Mouse (Mus musculus) MEL (cell line): ENCODE results near the gene Gm10309. TPM values are rescaled to one million over a fixed set of nuclear protein-coding genes. Genes with fewer than 3 reads are reported as not detected.

Experiments
- DNase-seq: peaks from one replicate; pipeline ENCODE4 v3.0.0; 2011; ENCODE audit warnings: low read depth, low spot score
- H3K27ac ChIP-seq: 2 replicates; pipeline ENCODE4 v1.5.1; 2012; ENCODE audit warnings: low read depth, mild to moderate bottlenecking, control low read depth, low read length, moderate library complexity; ENCODE audit not compliant: control insufficient read depth
- H3K27me3 ChIP-seq, 2 experiments: fragments of 150-350 bp in 1 of 2; sonication (generic) in 1 of 2; 2 replicates each; pipeline ENCODE4 v1.6.1; 2012; ENCODE audit warnings: low read length in 2 of 2, mild to moderate bottlenecking in 2 of 2, improper control_type of control experiment in 1 of 2, moderate library complexity in 1 of 2; ENCODE audit not compliant: insufficient read depth in 2 of 2, control insufficient read depth in 1 of 2
- H3K36me3 ChIP-seq, 2 experiments: 2 replicates each; pipeline ENCODE4 v1.6.1; 2012 to 2014; ENCODE audit warnings: low read length in 2 of 2, improper control_type of control experiment in 1 of 2, inconsistent platforms in 1 of 2, mild to moderate bottlenecking in 1 of 2; ENCODE audit not compliant: insufficient read depth in 2 of 2, control insufficient read depth in 1 of 2
- H3K4me1 ChIP-seq, 2 experiments: fragments of 150-350 bp in 1 of 2; sonication (generic) in 1 of 2; 2 replicates each; pipeline ENCODE4 v1.6.1; 2012; ENCODE audit warnings: low read length in 2 of 2, improper control_type of control experiment in 1 of 2, mild to moderate bottlenecking in 1 of 2; ENCODE audit not compliant: insufficient read depth in 2 of 2, control insufficient read depth in 1 of 2
- H3K4me3 ChIP-seq, 2 experiments: fragments of 150-350 bp in 1 of 2; sonication (generic) in 1 of 2; 2 replicates each; pipeline ENCODE4 v1.5.1; 2012; ENCODE audit warnings: low read depth in 2 of 2, low read length in 2 of 2, mild to moderate bottlenecking in 2 of 2, moderate library complexity in 2 of 2, control low read depth in 1 of 2, improper control_type of control experiment in 1 of 2; ENCODE audit not compliant: control insufficient read depth in 1 of 2, insufficient read depth in 1 of 2
- H3K79me2 ChIP-seq: 2 replicates; pipeline ENCODE4 v1.6.1; 2012; ENCODE audit warnings: mild to moderate bottlenecking, low read length, moderate library complexity; ENCODE audit not compliant: control insufficient read depth, poor library complexity, insufficient read depth
- H3K9ac ChIP-seq: 2 replicates; pipeline ENCODE4 v1.6.1; 2012; ENCODE audit warnings: low read depth, mild to moderate bottlenecking, control low read depth, low read length, moderate library complexity; ENCODE audit not compliant: control insufficient read depth, poor library complexity, severe bottlenecking
- H3K9me3 ChIP-seq: fragments of 150-350 bp; sonication (generic); replicated peaks from 2 replicates; pipeline ENCODE4 v1.6.1; 2012; ENCODE audit warnings: mild to moderate bottlenecking, low read length, improper control_type of control experiment, moderate library complexity; ENCODE audit not compliant: insufficient read depth
- BHLHE40 ChIP-seq: IDR thresholded peaks from 2 replicates; pipeline ENCODE4 v1.6.1; 2012; ENCODE audit warnings: low read depth, mild to moderate bottlenecking, inconsistent platforms, low read length, improper control_type of control experiment, borderline replicate concordance
- CHD1 ChIP-seq: IDR thresholded peaks from 2 replicates; pipeline ENCODE4 v1.6.1; 2012; ENCODE audit warnings: low read depth, mild to moderate bottlenecking, inconsistent platforms, low read length, improper control_type of control experiment
- CHD2 ChIP-seq: IDR thresholded peaks from 2 replicates; pipeline ENCODE4 v1.6.1; 2011; ENCODE audit warnings: low read length, improper control_type of control experiment
- CTCF ChIP-seq, 3 experiments: IDR thresholded peaks in 2 of 3; conservative IDR thresholded peaks in 1 of 3; 2 replicates each; pipeline ENCODE4 v1.5.1; 2011 to 2012; ENCODE audit warnings: low read length in 3 of 3, low read depth in 2 of 3, mild to moderate bottlenecking in 2 of 3, improper control_type of control experiment in 1 of 3, inconsistent platforms in 1 of 3, mixed read lengths in 1 of 3, moderate library complexity in 1 of 3; ENCODE audit not compliant: control insufficient read depth in 1 of 3, insufficient read depth in 1 of 3, poor library complexity in 1 of 3, severe bottlenecking in 1 of 3
- E2F4 ChIP-seq: IDR thresholded peaks from 2 replicates; pipeline ENCODE4 v1.6.1; 2011; ENCODE audit warnings: low read depth, low read length, improper control_type of control experiment, borderline replicate concordance
- ETS1 ChIP-seq: IDR thresholded peaks from 2 replicates; pipeline ENCODE4 v1.6.1; 2012; ENCODE audit warnings: low read depth, mild to moderate bottlenecking, inconsistent platforms, low read length, improper control_type of control experiment, moderate library complexity
- GABPA ChIP-seq: IDR thresholded peaks from 2 replicates; pipeline ENCODE4 v1.6.1; 2012; ENCODE audit warnings: low read depth, mild to moderate bottlenecking, inconsistent platforms, low read length, improper control_type of control experiment, moderate library complexity
- GATA1 ChIP-seq: IDR thresholded peaks from 2 replicates; pipeline ENCODE4 v1.6.1; 2011; ENCODE audit warnings: low read depth, low read length, improper control_type of control experiment
- JUND ChIP-seq: IDR thresholded peaks from 2 replicates; pipeline ENCODE4 v1.6.1; 2011; ENCODE audit warnings: low read depth, mild to moderate bottlenecking, improper control_type of control experiment, low read length
- MAZ ChIP-seq: IDR thresholded peaks from 2 replicates; pipeline ENCODE4 v1.6.1; 2012; ENCODE audit warnings: low read depth, mild to moderate bottlenecking, inconsistent platforms, low read length, improper control_type of control experiment
- MEF2A ChIP-seq: IDR thresholded peaks from 2 replicates; pipeline ENCODE4 v1.6.1; 2014; ENCODE audit warnings: low read depth, mild to moderate bottlenecking, inconsistent platforms, low read length, improper control_type of control experiment; ENCODE audit not compliant: poor library complexity, insufficient replicate concordance, severe bottlenecking; ENCODE audit errors: extremely low read depth
- MYB ChIP-seq: IDR thresholded peaks from 2 replicates; pipeline ENCODE4 v1.6.1; 2011; ENCODE audit warnings: mild to moderate bottlenecking, low read depth, low read length, improper control_type of control experiment
- MYC ChIP-seq: IDR thresholded peaks from 2 replicates; pipeline ENCODE4 v1.6.1; 2011; ENCODE audit warnings: low read depth, mild to moderate bottlenecking, low read length, improper control_type of control experiment, moderate library complexity
- NELFE ChIP-seq: IDR thresholded peaks from 2 replicates; pipeline ENCODE4 v1.6.1; 2011; ENCODE audit warnings: low read depth, low read length, improper control_type of control experiment
- NRF1 ChIP-seq: IDR thresholded peaks from 2 replicates; pipeline ENCODE4 v1.6.1; 2014; ENCODE audit warnings: low read depth, mild to moderate bottlenecking, inconsistent platforms, low read length, improper control_type of control experiment, moderate library complexity; ENCODE audit not compliant: poor library complexity, insufficient read depth, severe bottlenecking
- POLR2A ChIP-seq, 2 experiments: IDR thresholded peaks; 2 replicates each; pipeline ENCODE4 v1.6.1; 2011 to 2012; ENCODE audit warnings: low read length in 2 of 2, mild to moderate bottlenecking in 2 of 2, control low read depth in 1 of 2, improper control_type of control experiment in 1 of 2, low read depth in 1 of 2, moderate library complexity in 1 of 2; ENCODE audit not compliant: control insufficient read depth in 1 of 2, insufficient read depth in 1 of 2, poor library complexity in 1 of 2
- POLR2AphosphoS2 ChIP-seq: IDR thresholded peaks from 2 replicates; pipeline ENCODE4 v1.6.1; 2011; ENCODE audit warnings: low read length, improper control_type of control experiment
- POLR2AphosphoS5 ChIP-seq: IDR thresholded peaks from 2 replicates; pipeline ENCODE4 v1.6.1; 2012; ENCODE audit warnings: low read depth, borderline replicate concordance, mild to moderate bottlenecking, inconsistent platforms, low read length, moderate library complexity, mixed read lengths
- RAD21 ChIP-seq: IDR thresholded peaks from 2 replicates; pipeline ENCODE4 v1.6.1; 2011; ENCODE audit warnings: mild to moderate bottlenecking, low read depth, low read length, improper control_type of control experiment
- SMC3 ChIP-seq: IDR thresholded peaks from 2 replicates; pipeline ENCODE4 v1.6.1; 2011; ENCODE audit warnings: low read depth, low read length, improper control_type of control experiment
- TAL1 ChIP-seq: IDR thresholded peaks from 2 replicates; pipeline ENCODE4 v1.6.1; 2012; ENCODE audit warnings: mild to moderate bottlenecking, inconsistent platforms, low read length, moderate library complexity, mixed read lengths
- TBP ChIP-seq: IDR thresholded peaks from 2 replicates; pipeline ENCODE4 v1.8.0; 2011; ENCODE audit warnings: low read depth, low read length, improper control_type of control experiment
- TCF12 ChIP-seq: IDR thresholded peaks from 2 replicates; pipeline ENCODE4 v1.6.1; 2014; ENCODE audit warnings: low read depth, mild to moderate bottlenecking, inconsistent platforms, low read length, improper control_type of control experiment, moderate library complexity
- UBTF ChIP-seq: IDR thresholded peaks from 2 replicates; pipeline ENCODE4 v1.6.1; 2012; ENCODE audit warnings: low read depth, mild to moderate bottlenecking, inconsistent platforms, low read length, improper control_type of control experiment, moderate library complexity, borderline replicate concordance; ENCODE audit not compliant: insufficient read depth
- ZMIZ1 ChIP-seq: IDR thresholded peaks from 2 replicates; pipeline ENCODE4 v1.6.1; 2012; ENCODE audit warnings: low read depth, mild to moderate bottlenecking, inconsistent platforms, low read length, improper control_type of control experiment, moderate library complexity
- ZNF384 ChIP-seq: IDR thresholded peaks from 2 replicates; pipeline ENCODE4 v1.6.1; 2012; ENCODE audit warnings: low read depth, mild to moderate bottlenecking, inconsistent platforms, low read length, improper control_type of control experiment
- polyA plus RNA-seq, 2 experiments: library from polyadenylated mRNA; stranded (reverse) in 1 of 2; unstranded in 1 of 2; fragments of >175 nt in 1 of 2; fragments of >200 nt in 1 of 2; gene quantifications; 2 replicates each; pipeline versions ENCODE4 v1.2.1 to v1.2.4; 2012; ENCODE audit warnings: low replicate concordance in 2 of 2, low read depth in 1 of 2; ENCODE audit not compliant: insufficient read length in 2 of 2, insufficient read depth in 1 of 2, missing spikeins in 1 of 2
- total RNA-seq: library from RNA; depleted of rRNA; stranded (reverse); fragments of 300-350 nt; gene quantifications from 2 replicates; pipeline ENCODE4 v1.2.3, GENCODE M21; 2012

Gm10309 gene
- total and polyA plus RNA-seq, 3 experiments: 0.06 TPM; not detected in 2

- no peak for DNase-seq
- Histone ChIP-seq H3K27me3 (no peaks in the 10 kb centered on the region), H3K36me3 (no peaks in the 10 kb centered on the region), H3K27ac (no peak overlapping the region), H3K4me1 (peaks cover 0 to 3% of the 10 kb centered on the region in 2 experiments; a peak in 1 of 4 replicates), H3K9me3 (no peaks in the 10 kb centered on the region), H3K4me3 (no peak overlapping the region), H3K9ac (no peak overlapping the region), H3K79me2 (no peaks in the 10 kb centered on the region)
- TF ChIP-seq CTCF (IDR thresholded peaks at IDR 0.05 in 2 of 3, conservative IDR thresholded peaks at IDR 0.05 in 1 of 3; ENCODE audit: control insufficient read depth in 1 of 3, insufficient read depth in 1 of 3, low read depth in 2 of 3, low read length in 3 of 3, poor library complexity in 1 of 3, severe bottlenecking in 1 of 3) (peak in 1 of 3 experiments; percentile 23; a peak in 2 of 6 replicates), CHD2 (no peak), UBTF (no peak), SMC3 (peak; percentile 14; the same call in 1 of the 2 replicates), CHD1 (no peak)
Measured at GRCm38 (mm10) chr17:86460645-86461430, 44.2 kb downstream of the Gm10309 start.

- H3K9ac ChIP-seq: no peak overlapping the region
- H3K36me3 ChIP-seq: no peaks in the 10 kb centered on the region
- H3K27ac ChIP-seq: no peak overlapping the region
- no peaks in the 10 kb centered on the region for H3K79me2 ChIP-seq
- peaks cover 0 to 3% of the 10 kb centered on the region in 2 experiments; a peak in 1 of 4 replicates for H3K4me1 ChIP-seq
- no peaks in the 10 kb centered on the region for H3K9me3 ChIP-seq
- no peak for TF ChIP-seq BHLHE40
- TF ChIP-seq ETS1: no peak
- no peak for TF ChIP-seq CHD1
- no peak for TF ChIP-seq JUND
- no peak for TF ChIP-seq NELFE
- TF ChIP-seq MYC: no peak
- no peak for TF ChIP-seq POLR2A (IDR thresholded peaks at IDR 0.05; ENCODE audit: control insufficient read depth in 1 of 2, insufficient read depth in 1 of 2, low read depth in 1 of 2, low read length in 2 of 2, poor library complexity in 1 of 2)
- TF ChIP-seq SMC3: peak; percentile 21; the same call in 1 of the 2 replicates
- TF ChIP-seq ZNF384: peak; percentile 37; the same call in 1 of the 2 replicates
- no peak for TF ChIP-seq TBP
- no peak for TF ChIP-seq GABPA
- TF ChIP-seq MEF2A: no peak
- TF ChIP-seq POLR2AphosphoS5: no peak
- TF ChIP-seq RAD21: peak; percentile 14
- TF ChIP-seq POLR2AphosphoS2: no peak
- TF ChIP-seq GATA1: no peak
- no peak for TF ChIP-seq MAZ
- no peak for TF ChIP-seq TCF12
- no peak for TF ChIP-seq E2F4
- no peak for TF ChIP-seq TAL1
- TF ChIP-seq CTCF (IDR thresholded peaks at IDR 0.05 in 2 of 3, conservative IDR thresholded peaks at IDR 0.05 in 1 of 3; ENCODE audit: control insufficient read depth in 1 of 3, insufficient read depth in 1 of 3, low read depth in 2 of 3, low read length in 3 of 3, poor library complexity in 1 of 3, severe bottlenecking in 1 of 3): peak; percentile 9 to 43 (median 37); a peak in 4 of 6 replicates
- TF ChIP-seq UBTF: no peak
- TF ChIP-seq ZMIZ1: no peak
- no peak for TF ChIP-seq NRF1
- TF ChIP-seq MYB: no peak
- DNase-seq: peak; percentile 34
- no peaks in the 10 kb centered on the region for H3K27me3 ChIP-seq
- no peak overlapping the region for H3K4me3 ChIP-seq
Measured at GRCm38 (mm10) chr17:86458302-86458980, 46.6 kb downstream of the Gm10309 start.
